11 mouse cellular contexts compared by ENCODE assay signal in genomic region chr2:144202567-144202966, GRCm38 (mm10).
A peak's percentile ranks its signal among the peaks of the same experiment; 100 is the strongest.
DNase-seq lines count a peak whose midpoint lies in the region; ATAC-seq and TF ChIP-seq lines count a peak whose summit lies in the region.
"Had no signal": no experiment of that assay in that cellular context is flagged by ENCODE, and none has a peak within 500 bp of the region (broad histone marks: within the 10 kb centered on the region; RNA-seq: fewer than 3 reads in every experiment).

No protein-coding gene starts in this region.

- peak overlapping the region; percentile 53 for H3K27ac ChIP-seq in heart, embryonic 13.5 days (replicated peaks)
- H3K27ac ChIP-seq in hindbrain, embryonic 13.5 days = no peak overlapping the region
- peak overlapping the region; percentile 73 for H3K27ac ChIP-seq in limb, embryonic 12.5 days
- H3K27ac ChIP-seq in thymus, adult 2 months (ENCODE audit: control insufficient read depth, insufficient read depth, low read length) = no peak overlapping the region
- H3K27ac ChIP-seq: macrophage had no signal

- intact Hi-C loops in heart, postnatal 10 days (cut with DNase I) = no loop called here
- intact Hi-C loops in gastrocnemius, postnatal 36 days (cut with DNase I) = no loop called here

- TF ChIP-seq POLR2A in thymus, adult 2 months (IDR thresholded peaks at IDR 0.05; ENCODE audit: control insufficient read depth, extremely low read depth, insufficient read depth, low read length, poor library complexity) = no peak

- WGBS in heart, embryonic 13.5 days = 66% methylated on average over 3 of the region's 3 CpGs
- WGBS in hindbrain, embryonic 13.5 days = 85% methylated on average over 3 of the region's 3 CpGs
- 56% methylated on average over 3 of the region's 3 CpGs for WGBS in limb, embryonic 12.5 days
- 86% methylated on average over 3 of the region's 3 CpGs for WGBS in thymus, adult 2 months

- H3K27me3 ChIP-seq in heart, embryonic 13.5 days (replicated peaks) = no peaks in the 10 kb centered on the region
- H3K27me3 ChIP-seq in hindbrain, embryonic 13.5 days = no peaks in the 10 kb centered on the region
- no peaks in the 10 kb centered on the region for H3K27me3 ChIP-seq in limb, embryonic 12.5 days
- H3K27me3 ChIP-seq in thymus, adult 2 months (ENCODE audit: control insufficient read depth, insufficient read depth, low read length) = no peaks in the 10 kb centered on the region

- no peak overlapping the region for H3K4me2 ChIP-seq in heart, embryonic 13.5 days
- H3K4me2 ChIP-seq in hindbrain, embryonic 13.5 days = no peak overlapping the region
- H3K4me2 ChIP-seq in limb, embryonic 12.5 days = no peak overlapping the region

- H3K4me1 ChIP-seq in heart, embryonic 13.5 days = peaks cover 32% of the 10 kb centered on the region
- peaks cover 9% of the 10 kb centered on the region; the same call in 1 of the 2 replicates for H3K4me1 ChIP-seq in hindbrain, embryonic 13.5 days (replicated peaks)
- H3K4me1 ChIP-seq in limb, embryonic 12.5 days (replicated peaks) = peaks cover 13% of the 10 kb centered on the region; the same call in 1 of the 2 replicates
- 0 out of 2 replicates have a peak, but pooled peaks cover 2% of the 10 kb centered on the region for H3K4me1 ChIP-seq in thymus, adult 2 months (replicated peaks; ENCODE audit: control insufficient read depth, insufficient read depth, low read length)

- no peak overlapping the region for H3K9ac ChIP-seq in heart, embryonic 13.5 days
- no peak overlapping the region for H3K9ac ChIP-seq in hindbrain, embryonic 13.5 days
- no peak overlapping the region for H3K9ac ChIP-seq in limb, embryonic 12.5 days (replicated peaks)
- H3K9ac ChIP-seq: liver, postnatal 0 days had no signal

- no peaks in the 10 kb centered on the region for H3K36me3 ChIP-seq in heart, embryonic 13.5 days
- H3K36me3 ChIP-seq in hindbrain, embryonic 13.5 days = no peaks in the 10 kb centered on the region
- no peaks in the 10 kb centered on the region for H3K36me3 ChIP-seq in limb, embryonic 12.5 days
- H3K36me3 ChIP-seq in thymus, adult 2 months (ENCODE audit: control insufficient read depth, insufficient read depth, low read length) = no peaks in the 10 kb centered on the region

- TF ChIP-seq CTCF in thymus, adult 2 months (IDR thresholded peaks at IDR 0.05; ENCODE audit: borderline replicate concordance, control insufficient read depth, extremely low read depth, insufficient read depth, low read length, poor library complexity) = no peak

- no peak overlapping the region for H3K4me3 ChIP-seq in heart, embryonic 13.5 days
- no peak overlapping the region for H3K4me3 ChIP-seq in hindbrain, embryonic 13.5 days
- no peak overlapping the region for H3K4me3 ChIP-seq in limb, embryonic 12.5 days (replicated peaks)
- H3K4me3 ChIP-seq in thymus, adult 2 months (ENCODE audit: control insufficient read depth, insufficient read depth, low read length) = no peak overlapping the region

- DNase-seq in heart, postnatal 10 days = no peak
- peak; percentile 70 for DNase-seq in layer of hippocampus, adult 9-11 months
- no peak for DNase-seq in layer of hippocampus, adult 18-20 months (ENCODE audit: low spot score in 2 of 2)
- no peak for DNase-seq in gastrocnemius, postnatal 36 days
- DNase-seq in thymus, adult 2 months = no peak
- DNase-seq: cerebellum, postnatal 25 days; liver, postnatal 0 days had no signal

- H3K9me3 ChIP-seq in heart, embryonic 13.5 days = no peaks in the 10 kb centered on the region
- H3K9me3 ChIP-seq in hindbrain, embryonic 13.5 days = no peaks in the 10 kb centered on the region
- 0 out of 2 replicates have a peak, but pooled peaks cover 4% of the 10 kb centered on the region for H3K9me3 ChIP-seq in limb, embryonic 12.5 days

- no peak for ATAC-seq in heart, embryonic 13.5 days (ENCODE audit: extremely low read depth, insufficient number of reproducible peaks, low FRiP score, low TSS enrichment)
- ATAC-seq in hindbrain, embryonic 13.5 days (ENCODE audit: low FRiP score) = peak; percentile 33; the same call in 1 of the 2 replicates
- ATAC-seq in limb, embryonic 12.5 days (ENCODE audit: insufficient number of reproducible peaks, insufficient read depth, low FRiP score, low TSS enrichment, low read depth) = no peak
- ATAC-seq: liver, postnatal 0 days had no signal

Comparison
In these comparisons a context has a peak if more than half of its experiments do, and no peak if none do; other contexts are left out.
1. H3K27ac ChIP-seq: peak in heart, embryonic 13.5 days (single experiment) and limb, embryonic 12.5 days (single experiment); none in hindbrain, embryonic 13.5 days (single experiment) and thymus, adult 2 months (single experiment).